Mouse (Mus musculus): Measurements from ENCODE around the gene Stpg2.

DNA sequence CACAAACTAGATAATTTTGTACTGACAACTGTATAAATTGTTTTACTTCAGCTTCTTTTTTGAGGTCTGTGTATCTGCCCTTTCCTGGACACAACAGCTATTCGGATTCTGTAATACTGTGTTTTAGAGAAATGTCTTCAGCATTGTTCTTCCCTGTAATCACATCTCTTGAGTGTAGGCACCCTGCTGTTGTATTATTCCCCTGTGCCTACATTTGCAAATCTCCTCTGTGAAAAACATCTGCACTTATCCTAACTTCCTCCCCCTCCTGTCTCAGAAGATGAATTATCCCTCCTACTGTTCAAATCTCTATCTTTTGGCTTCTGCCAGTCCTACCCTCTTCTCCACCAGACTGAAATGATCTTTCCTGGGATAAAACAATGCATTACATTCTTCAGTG lies 28.6 kb upstream of the Stpg2 start:
- no peak for TF ChIP-seq POLR2A (IDR thresholded peaks at IDR 0.05; ENCODE audit: low read depth, low read length)
- TF ChIP-seq ZKSCAN1 (IDR thresholded peaks at IDR 0.05; ENCODE audit: borderline replicate concordance, low read depth, low read length) = no peak
- no peak for TF ChIP-seq EP300 (IDR thresholded peaks at IDR 0.05; ENCODE audit: low read length)
- no peak for TF ChIP-seq CTCF (conservative IDR thresholded peaks at IDR 0.05 in 1 of 2, IDR thresholded peaks at IDR 0.05 in 1 of 2; ENCODE audit: low read depth in 2 of 2, low read length in 2 of 2)
- TF ChIP-seq KAT2A (IDR thresholded peaks at IDR 0.05; ENCODE audit: insufficient replicate concordance, low read length) = no peak
- TF ChIP-seq PAX5 (IDR thresholded peaks at IDR 0.05; ENCODE audit: low read length) = no peak
- TF ChIP-seq MAFK (IDR thresholded peaks at IDR 0.05; ENCODE audit: insufficient replicate concordance, low read length) = no peak
- no peak for TF ChIP-seq MAX (IDR thresholded peaks at IDR 0.05; ENCODE audit: low read length)
- no peak for TF ChIP-seq MYC (IDR thresholded peaks at IDR 0.05; ENCODE audit: low read depth, low read length)
